Mouse (Mus musculus): ENCODE measurements at regions not wholly inside any gene's neighbourhood (a gene's known extent, or its start where the extent isn't known, plus 50 kb on each side); places are given as distances from the start of the nearest gene placed in this dataset.

DNA sequence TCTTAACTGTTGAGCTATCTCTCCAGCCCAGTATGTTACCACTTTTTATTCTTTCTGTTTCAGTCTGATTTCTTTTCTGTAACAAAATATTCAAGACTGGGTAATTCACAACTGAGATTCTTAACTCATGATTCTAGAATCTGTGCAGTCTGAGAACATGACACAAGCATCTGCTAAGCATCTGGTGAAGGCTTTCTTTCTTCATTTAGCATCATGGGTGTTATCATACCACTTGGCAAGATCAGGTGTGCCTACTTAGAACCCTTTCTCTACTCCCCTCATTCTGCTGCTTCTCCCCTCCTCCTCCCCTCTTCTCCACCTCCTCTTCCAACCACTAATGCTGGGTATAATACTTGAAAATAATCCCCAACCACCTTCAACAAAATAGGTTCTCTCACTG lies 62.1 kb upstream of the Pfn2 start:
- no peak for DNase-seq (ENCODE audit: low spot score)

DNA sequence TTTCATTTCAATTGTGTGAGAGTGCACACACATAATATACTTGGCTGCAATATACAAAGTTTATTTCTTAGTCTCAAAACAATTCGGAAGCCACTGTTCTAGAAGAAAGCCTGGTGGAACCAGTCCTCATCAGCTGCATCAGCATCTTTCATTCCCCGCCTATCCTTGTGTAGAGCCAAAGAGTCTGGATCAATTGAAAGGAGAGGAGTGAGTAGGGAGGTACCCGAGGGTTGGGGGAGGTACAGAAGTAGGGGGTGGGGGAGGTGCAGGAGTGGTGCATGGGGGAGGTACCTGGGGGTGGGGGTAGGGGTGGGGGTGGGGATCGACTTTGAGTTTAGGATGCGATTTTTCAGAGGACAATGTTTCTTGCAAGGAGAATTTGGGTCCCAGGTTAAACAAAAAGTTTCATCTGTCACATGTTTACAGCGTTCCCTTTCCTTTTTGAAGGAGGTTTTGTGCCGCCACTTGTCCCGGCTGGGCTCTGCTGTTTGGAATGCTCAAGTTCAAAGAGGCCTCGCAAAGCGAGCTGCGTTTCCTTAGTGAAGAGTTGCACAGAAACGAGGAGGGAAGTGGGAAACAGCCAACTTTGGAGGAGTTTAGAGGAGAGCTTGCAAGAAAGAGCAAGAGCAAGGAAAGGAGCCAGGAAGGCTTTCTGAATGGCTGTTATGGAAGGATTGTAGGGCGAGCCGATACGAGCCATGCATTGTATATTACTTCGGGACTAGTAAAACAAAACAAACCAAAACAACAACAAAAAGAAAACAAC lies 64.1 kb upstream of the Pfn2 start:
- DNase-seq (ENCODE audit: low spot score): no peak

DNA sequence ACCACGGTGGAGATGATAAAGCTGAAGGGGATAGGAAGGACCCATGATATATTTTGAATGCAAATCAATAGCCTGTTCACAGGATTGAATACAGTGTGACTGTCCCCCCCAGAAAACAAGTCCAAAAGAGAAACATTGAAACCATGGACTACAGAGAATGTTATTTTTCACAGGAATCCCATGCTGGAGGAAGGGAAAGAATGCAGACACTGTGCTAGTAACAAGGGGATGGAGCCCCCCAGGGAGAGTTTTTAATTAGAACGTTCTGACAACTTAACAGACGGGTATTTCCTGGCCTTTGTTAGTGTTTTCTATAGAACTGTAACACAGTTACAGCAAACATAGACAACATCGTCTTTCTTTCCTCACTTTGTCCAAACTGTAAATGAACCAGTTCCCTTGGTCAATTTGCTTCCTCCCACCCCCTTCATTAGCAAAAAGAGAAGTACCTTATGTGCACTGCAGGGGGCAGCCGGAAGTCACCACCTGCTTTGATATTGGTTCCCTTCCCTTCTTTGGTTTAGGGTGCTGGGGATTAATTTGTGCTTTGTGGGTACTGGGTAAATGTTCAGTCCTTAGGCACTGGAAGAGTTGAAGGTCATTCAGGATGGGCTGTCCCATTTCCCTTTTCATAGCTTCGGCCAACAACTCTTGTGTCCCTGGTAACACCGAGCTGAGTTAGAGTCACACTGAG lies 64.9 kb upstream of the Pfn2 start:
- no peak for DNase-seq (ENCODE audit: low spot score)

DNA sequence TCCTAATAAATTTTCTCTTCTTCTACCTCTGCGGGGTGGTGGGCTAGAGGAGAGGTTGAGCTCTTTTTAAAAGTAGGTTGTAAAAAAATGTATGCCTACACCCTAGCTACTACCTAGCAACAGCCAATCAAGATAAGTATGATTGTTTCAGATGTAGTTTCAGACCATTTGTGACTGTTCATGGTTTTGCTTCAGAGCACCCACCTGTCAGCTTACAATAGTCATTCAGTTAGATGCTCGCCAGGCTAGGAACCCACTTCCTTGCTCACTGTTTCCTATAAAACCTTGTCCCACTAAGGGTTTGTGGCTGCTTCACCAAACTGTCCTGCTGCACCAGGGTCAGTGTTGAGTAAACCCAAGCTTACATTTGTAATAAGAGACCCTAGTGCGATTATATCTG lies 66.8 kb upstream of the Pfn2 start:
- no peak for DNase-seq (ENCODE audit: low spot score)

DNA sequence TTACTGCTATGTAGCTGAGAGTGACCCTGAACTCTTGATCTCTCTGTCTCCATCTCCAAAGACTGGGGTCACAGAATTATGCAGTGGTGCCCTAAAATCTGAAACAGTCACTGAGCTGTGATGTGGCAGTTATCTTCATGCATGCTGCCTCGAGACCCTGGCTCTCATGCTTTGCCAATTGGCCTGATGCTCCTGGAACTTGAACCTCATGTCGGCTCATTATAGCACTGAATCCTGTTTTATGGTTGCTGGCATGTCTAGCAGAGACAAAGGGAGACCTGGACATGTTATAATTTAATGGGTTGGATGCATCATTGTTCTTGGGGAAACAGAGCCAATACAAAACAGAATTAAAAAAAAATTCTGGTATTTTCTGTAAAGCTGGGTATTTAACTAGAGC lies 71.0 kb upstream of the Pfn2 start:
- DNase-seq (ENCODE audit: low spot score): no peak

DNA sequence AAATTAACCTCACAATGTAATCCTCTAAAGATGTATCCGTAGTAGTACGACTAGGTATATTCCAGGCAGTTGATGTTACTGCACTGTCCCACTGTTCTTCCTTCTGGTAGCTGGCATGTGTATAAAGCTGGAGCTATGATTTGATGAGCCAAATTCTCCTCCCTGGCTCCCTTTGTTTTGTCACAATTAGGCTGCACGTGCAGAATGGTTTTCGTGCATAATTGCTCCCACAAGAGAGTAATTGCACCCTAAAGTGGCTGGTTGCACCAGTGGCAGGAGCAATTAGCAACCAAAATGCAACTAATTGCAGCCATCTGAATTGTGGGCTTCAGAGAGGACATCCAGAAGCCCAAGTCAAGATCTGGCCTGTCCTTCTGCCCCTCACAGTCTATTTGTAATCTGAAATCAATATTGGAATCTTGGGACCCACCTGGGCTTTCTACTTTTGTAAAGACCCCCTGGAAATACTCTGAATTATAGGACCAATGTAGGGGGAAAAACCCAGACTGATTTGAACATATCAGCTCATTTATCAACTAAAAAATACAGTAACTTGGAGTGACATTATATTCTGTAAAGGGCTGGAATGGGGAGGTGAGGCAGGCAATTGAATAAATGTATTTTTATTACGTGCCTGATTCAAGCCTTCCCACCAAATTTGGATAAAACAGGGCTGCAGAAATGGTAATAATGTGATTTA lies 71.7 kb upstream of the Pfn2 start:
- DNase-seq (ENCODE audit: low spot score): no peak

DNA sequence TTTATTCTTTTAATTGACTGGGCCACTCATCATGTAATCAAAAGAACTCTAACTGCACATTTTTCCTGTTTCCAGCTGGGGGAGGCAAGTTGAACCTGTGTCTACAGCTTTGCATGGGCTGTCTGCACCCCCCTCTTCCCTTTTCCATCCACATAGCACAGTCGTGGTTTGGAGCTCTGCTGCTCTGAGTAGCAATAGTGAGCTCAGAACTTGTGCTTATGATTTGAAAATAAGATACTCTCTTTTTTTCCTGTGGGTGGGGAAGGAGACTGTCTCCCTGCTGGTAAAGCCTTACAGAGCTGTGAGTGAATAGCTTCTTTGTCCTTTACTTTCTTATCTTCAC lies 72.2 kb upstream of the Pfn2 start:
- DNase-seq (ENCODE audit: low spot score): no peak

DNA sequence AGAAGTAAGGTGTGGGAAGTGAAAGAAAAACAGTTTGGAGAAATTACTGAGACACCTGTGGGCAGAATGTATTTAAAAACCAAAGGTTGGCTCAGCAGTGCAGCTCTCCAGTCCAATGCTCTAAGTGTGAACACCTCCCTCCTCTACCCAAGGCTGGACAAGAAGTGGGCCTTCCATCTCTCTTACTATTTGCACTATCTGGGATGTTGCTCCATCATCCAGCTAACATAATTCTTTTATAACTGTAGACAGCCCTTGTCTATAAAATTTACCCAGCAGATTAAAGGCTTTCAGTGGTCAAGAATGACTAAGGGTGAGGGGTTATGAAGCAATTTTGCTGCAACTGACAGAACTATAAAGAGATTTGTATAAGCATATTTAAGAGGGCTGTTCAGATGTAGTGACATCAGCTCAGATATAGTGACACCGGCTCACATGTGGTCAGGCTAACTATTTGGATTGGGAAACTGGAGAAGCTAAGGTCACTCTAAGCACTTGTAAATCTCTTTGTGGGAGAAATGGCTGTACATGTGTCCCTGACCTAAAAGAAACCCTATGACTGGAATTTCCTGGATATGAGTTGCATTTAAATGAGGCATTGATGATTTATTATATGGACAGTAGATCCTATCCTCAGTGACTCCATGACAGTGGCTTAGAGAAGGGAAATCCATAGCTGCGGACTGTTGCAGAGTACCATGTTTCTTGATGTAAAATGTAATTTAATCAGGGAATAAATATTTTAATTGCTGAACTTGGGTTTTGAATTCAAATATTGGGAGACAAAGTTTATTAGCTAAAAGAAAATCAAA lies 73.4 kb upstream of the Pfn2 start:
- DNase-seq (ENCODE audit: low spot score): no peak

DNA sequence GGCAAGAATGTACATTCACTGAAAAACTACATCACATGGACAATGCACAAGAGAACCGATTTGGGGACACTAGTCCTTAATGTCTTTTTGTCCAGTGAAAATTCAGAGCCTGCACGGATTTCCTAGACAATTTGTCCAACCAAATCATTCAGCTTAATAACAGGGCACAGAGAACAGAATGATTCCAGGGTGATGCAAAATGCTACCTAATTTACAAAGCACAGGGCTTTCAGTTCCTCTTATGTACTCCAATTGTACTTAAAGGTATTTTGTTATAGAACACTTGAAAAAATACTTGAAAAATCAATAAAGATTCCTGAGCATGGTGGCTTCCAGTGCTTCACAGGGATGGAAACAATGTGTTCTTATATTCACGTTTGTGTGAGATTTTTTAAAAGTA lies 75.2 kb upstream of the Pfn2 start:
- no peak for DNase-seq (ENCODE audit: low spot score)

DNA sequence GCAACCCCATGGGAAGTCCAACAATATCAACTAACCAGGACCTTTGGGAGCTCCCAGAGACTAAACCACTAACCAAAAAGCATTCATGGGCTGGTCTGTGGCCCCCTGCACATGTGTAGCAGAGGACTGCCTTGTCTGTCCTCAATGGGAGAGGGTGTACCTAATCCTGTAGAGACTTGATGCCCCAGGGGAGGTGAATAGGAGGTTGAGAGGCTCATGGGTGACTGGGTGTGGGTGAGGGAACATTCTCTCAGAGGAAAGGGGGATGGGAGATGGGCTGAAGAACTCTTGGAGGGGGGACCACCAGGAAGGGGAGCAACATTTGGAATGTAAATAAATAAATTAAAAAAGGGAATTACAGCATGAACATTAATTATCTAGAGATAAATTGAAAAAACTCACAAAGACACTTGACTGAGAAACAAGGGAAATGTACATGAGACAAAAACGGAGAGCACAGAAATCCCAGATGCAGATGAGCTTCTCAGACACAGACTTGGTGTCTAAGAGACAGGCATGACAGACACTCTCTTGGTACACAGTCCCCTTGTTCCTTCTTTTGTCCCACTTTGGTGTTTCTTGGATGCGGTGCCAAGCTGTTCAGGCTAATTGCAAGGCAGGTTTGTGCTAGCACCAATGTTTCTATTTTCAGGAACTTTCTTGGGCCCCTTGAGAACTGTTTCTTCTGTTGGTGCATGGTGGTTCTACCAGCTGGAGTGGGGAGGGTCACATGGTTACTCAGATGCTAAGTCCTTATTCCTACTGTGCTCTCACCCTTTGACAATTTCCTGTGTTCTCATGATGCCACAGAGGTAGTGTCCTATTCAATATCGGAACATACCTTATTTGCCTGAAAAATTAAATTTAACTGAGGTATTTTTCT lies 85.0 kb upstream of the Pfn2 start:
- DNase-seq (ENCODE audit: low spot score): no peak

DNA sequence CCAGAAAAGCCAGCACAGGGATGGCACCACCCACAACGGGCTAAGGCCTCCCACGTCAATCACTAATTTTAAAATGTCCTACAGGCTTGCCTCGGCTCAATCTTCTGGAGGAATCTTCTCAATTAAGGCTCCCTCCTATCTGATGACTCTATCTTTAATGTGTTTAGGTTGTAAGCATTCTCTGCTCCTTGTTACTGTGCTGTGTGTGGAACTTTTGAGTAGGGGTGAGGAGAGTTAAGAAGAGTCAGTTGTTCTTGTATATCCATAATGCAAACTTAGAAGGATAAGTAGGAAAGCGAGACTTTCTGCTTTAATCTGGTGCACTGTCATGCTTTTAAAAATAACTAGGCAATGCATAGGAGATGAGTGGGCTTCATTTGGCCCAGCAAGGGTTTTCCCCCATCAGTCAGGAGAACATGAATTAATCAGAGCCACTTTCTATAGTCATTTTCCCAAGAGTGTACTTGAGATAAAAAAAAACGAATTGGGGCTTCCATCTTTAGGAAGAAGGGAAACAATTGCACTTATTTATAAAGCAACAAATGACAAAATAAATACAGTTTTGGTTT lies 87.2 kb upstream of the Pfn2 start:
- no peak for DNase-seq (ENCODE audit: low spot score)

DNA sequence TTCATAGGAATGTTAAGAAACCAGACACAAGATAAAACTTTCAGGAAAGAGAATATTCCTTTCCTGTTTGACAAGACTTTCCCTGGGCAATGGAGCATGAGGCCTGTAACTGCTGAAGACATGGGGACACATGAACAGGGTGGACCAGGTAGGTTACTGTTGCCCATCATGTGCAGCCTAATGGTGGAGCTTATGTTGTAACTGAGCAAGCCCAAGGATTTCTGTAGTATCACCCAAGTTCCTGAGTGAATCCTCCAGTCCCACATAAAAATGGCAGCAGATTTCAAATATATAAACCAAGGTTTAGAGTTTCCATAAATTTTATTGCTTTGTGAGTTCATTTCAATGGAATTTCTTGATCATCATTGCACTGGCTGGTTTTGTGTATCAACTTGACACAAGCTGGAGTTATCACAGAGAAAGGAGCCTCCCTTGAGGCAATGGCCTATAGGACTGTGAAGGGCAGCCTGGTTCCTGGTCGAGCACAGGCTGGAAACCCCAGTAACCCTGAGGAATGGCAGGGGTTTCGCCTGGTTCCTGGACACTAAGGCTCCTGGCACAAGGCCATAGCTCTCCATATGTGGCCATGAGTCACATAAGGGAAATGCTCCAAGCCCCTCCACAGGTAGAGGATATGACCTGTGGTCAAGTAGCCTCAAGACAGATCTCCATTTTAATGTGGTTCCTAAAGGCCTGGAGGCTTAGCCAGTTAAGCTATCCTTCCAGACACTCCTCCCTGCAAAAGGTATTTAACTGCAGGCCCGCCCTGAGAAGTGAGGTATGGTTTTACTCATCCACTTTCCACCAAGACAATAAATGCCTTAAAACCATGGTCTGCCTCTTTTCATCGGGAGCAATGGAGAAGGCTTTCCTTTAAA lies 92.9 kb upstream of the Pfn2 start:
- DNase-seq (ENCODE audit: low spot score): no peak

DNA sequence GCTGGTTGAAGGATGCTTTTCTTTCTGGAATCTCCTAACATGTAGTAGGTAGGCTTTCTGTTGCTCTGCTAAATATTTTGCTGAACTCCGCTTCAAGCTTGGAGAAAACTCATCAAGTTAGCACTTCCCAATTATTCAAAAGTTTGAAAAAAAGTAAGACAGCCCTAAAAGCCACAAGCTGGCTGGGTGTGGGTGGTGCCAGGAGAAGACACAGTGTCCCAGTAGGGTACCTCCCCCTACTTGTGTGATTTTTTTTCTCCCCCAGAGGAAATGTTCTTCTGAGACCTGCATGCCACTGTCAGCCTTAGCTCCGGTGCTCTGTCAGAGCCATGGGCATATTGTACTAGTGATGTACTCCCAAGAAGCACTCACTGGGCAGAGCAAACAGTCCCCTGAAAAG lies 96.8 kb upstream of the Pfn2 start:
- no peak for DNase-seq (ENCODE audit: low spot score)

DNA sequence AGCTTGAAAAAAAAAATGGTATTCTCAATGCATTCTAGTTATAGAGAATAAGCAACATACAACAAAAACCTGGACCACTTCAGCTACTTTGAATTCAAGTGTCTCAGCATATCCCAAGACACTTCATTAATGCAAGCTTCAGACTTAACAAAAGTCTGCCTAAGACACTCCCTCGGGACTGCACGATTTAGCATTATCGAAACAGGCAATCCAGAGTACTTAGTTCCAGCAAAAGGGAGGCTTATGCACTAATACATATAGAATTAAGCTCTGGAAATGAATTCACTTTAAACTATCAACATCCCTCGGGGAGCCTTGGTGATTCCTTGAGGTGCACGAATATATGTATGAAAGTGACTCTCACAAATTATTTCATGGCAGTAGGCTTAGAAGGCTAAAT lies 97.9 kb upstream of the Pfn2 start:
- no peak for DNase-seq (ENCODE audit: low spot score)

DNA sequence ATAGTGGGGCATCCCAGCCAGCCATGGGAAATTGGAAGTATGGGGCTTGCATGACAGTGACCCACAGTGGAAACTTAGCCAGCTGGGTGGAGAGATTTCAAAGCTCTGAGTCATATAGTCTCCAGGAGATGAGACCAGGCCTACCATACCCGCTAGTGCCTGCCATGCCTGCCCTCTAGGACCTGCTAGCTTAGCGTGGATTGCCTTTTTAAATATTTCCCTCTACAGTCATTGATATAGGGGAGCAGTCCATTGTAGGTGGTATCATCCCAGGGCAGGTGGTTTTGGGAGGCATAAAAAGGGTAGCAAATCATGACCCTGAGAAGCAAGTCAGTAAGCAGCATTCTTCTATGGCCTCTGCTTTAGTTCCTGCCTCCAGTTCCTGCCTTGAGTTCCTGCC lies 99.5 kb upstream of the Pfn2 start:
- DNase-seq (ENCODE audit: low spot score): no peak

DNA sequence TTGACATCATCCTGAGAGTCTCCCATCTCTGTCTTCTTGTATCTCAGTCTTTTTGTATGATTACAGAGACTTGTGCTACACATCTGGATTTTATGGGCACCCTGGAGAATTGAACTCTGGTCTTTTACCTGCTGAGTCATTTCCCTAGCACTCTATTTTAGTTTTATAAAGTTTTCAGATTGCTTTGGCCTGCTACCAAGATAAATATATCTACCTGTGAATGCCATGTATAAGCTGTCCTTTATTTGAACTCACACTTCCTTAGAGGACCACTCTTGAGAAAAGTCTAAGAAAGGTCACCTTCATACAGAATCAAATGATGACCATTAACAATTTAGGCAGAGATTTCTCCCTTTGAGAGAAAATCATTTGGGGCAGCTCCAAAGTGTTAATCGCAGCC lies 100.8 kb upstream of the Pfn2 start:
- DNase-seq (ENCODE audit: low spot score): no peak

DNA sequence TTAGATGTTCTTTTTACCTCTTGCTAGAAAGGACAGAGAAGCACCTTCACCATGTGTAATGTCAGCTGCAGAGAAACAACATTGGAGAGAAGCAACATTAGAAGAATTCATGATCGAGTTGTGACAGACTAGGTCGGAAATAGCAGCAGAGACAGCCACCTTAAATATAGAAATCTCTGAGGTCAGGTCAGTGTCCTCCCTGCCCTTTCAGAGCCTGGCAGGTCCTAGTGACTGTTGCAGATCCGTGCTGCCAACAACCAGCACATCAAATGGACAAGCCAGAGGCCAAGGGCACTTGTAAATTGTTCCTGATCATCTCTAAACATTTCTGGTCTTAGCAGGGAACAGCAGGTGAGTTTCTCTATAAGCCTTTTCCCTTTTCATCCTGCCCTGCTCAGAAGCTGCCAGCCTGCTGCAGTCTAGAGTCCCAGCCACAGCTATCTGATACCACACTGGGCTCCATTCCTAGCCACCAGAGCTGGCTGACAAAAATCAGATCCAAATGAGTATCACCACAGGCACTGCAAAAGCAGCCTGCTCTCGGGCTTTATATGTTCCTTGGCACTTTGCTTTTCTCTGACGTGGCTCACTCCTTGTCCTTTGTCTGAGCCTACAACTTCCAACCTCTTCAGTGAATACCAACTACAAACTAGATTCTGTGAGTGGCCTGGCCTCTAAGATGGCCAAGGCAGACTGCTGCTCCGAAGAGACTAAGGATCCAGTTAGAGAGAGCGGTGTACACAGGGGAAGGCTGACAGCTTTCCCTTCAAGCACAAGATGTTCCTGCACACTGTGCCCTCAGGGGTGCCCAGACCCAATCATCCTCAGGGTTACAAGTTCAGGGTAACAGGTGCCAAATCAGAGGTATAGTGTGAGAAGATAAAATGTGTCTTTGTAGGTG lies 102.8 kb upstream of the Pfn2 start:
- no peak for DNase-seq (ENCODE audit: low spot score)

DNA sequence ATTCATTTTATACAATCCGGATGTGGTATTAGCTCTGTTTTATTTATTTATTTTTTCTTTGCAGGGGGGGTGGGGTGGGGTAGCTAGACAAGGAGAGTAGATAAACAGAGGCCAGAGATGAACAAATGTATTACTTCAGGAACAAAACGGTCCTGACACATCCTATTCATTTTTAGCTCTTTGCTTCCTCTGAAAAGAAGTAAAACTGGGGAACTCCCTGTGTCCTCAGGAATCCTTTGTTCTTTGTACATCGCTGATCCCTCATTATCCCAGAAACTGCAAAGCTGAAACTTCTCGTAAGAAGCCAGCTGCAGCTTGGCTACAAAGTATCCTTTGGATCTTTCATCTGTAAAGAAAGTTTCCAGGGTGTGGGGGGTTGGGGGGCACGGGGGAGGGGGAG lies 103.6 kb upstream of the Pfn2 start:
- DNase-seq (ENCODE audit: low spot score): no peak

DNA sequence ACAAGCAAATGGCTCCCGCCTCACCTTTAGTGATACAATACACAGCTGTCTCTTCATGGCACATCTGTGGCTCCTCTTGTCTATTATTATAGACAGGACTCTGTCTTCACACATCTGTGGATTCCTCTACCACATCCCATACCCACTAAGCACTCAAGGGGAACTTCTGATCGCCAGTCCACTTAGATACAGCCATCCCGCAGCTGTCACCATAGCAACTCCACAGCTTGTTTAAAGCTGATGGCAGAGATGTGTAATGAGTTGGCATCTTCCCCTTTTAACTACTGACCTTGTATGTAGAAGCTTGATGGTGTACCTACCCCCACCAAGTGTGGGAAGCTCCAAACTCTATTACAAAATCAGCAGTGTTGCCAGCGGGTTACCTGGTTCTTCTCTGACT lies 109.5 kb upstream of the Pfn2 start:
- no peak for DNase-seq (ENCODE audit: low spot score)
